Mouse (Mus musculus) kidney, adult 2 months (tissue): Measurements from ENCODE around the gene Slf1.

Experiments
- CTCF ChIP-seq: fragments of 200-500 bp; conservative IDR thresholded peaks from 2 replicates; pipeline ENCODE4 v1.5.1; 2011; ENCODE audit warnings: low read depth, mild to moderate bottlenecking, control low read depth, low read length, moderate library complexity, mixed read lengths; ENCODE audit not compliant: insufficient read depth, insufficient read length
- POLR2A ChIP-seq: fragments of 200-500 bp; IDR thresholded peaks from one replicate; pipeline ENCODE4 v1.6.1; 2011; ENCODE audit warnings: low read depth, low read length, control low read depth

DNA sequence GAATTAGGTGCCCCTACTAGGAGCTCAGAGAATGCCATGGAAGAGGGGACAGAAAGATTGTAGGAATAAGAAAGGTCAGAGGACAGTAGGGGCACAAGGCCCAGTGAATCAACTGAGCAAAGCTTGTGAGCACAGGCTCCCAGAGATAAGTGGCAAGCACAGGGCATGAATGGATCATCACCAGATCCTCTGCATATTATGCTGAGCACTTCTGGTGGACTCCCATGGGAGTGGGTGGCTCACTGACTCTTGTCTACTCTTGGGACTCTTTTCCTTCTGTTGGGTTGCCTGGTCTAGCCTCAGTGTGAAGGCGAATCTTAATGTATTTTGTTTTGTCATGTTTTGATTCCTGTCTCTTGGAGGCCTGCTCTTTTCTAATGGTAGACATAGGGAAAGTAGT is 66.4 kb downstream of the Slf1 start:
- TF ChIP-seq CTCF: no peak
- no peak for TF ChIP-seq POLR2A
